Mouse (Mus musculus) lung, embryonic 14.5 days (tissue): ENCODE measurements around the gene Prdx2. TPM values are rescaled to one million over a fixed set of nuclear protein-coding genes. Genes with fewer than 3 reads are reported as not detected.

Experiments used
- ATAC-seq: fragments of 200-750 bp; cut with Nextera tagmentation; 2 replicates; pipeline ENCODE4 v1.8.0; 2017; ENCODE audit warnings: mild to moderate bottlenecking, moderate TSS enrichment, moderate library complexity; ENCODE audit not compliant: insufficient read depth
- DNase-seq: peaks from one replicate; pipeline ENCODE4 v3.0.0-alpha.2; 2015
- H3K27ac ChIP-seq: fragments of 300-500 bp; sonication (generic); 2 replicates; pipeline ENCODE4 v1.5.1; 2014; ENCODE audit warnings: low read depth, mild to moderate bottlenecking, moderate library complexity
- H3K27me3 ChIP-seq: fragments of 300-500 bp; sonication (generic); 2 replicates; pipeline ENCODE4 v1.6.1; 2014; ENCODE audit warnings: low read length, control low read depth; ENCODE audit not compliant: insufficient read depth
- H3K36me3 ChIP-seq: fragments of 300-500 bp; sonication (generic); 2 replicates; pipeline ENCODE4 v1.6.1; 2014; ENCODE audit warnings: control low read depth; ENCODE audit not compliant: insufficient read depth
- H3K4me1 ChIP-seq: fragments of 300-500 bp; sonication (generic); 2 replicates; pipeline ENCODE4 v1.6.1; 2014; ENCODE audit warnings: antibody characterized with exemption, control low read depth; ENCODE audit not compliant: insufficient read depth
- H3K4me2 ChIP-seq: fragments of 300-500 bp; sonication (generic); 2 replicates; pipeline ENCODE4 v1.6.1; 2014; ENCODE audit warnings: mild to moderate bottlenecking
- H3K4me3 ChIP-seq: fragments of 300-500 bp; sonication (generic); 2 replicates; pipeline ENCODE4 v1.5.1; 2014; ENCODE audit warnings: low read depth, low read length
- H3K9ac ChIP-seq: fragments of 300-500 bp; sonication (generic); 2 replicates; pipeline ENCODE4 v1.6.1; 2014
- H3K9me3 ChIP-seq: fragments of 300-500 bp; sonication (generic); 2 replicates; pipeline ENCODE4 v1.6.1; 2016; ENCODE audit warnings: low read depth, low read length, control low read depth
- CTCF ChIP-seq: IDR thresholded peaks from 2 replicates; pipeline ENCODE4 v1.5.1; 2016; ENCODE audit warnings: antibody characterized with exemption, low read depth
- WGBS: fragments of 180-500 bp; shearing (Covaris S2); extraction: QIAGEN DNeasy Blood & Tissue Kit; methylation state at CpG from one replicate; pipeline ENCODE4 v1.1.7; 2014; 5-methylcytosine and 5-hydroxymethylcytosine counted together
- polyA plus RNA-seq: library from polyadenylated mRNA; unstranded; fragments of >200 nt; fragmentation: Nextera tagmentation; extraction: Ambion mirVana; gene quantifications from 2 replicates; pipeline ENCODE4 v1.2.1, GENCODE M21; 2014

Prdx2 gene
- polyA plus RNA-seq, 1 experiment from 2014 or later, result 843 TPM

- Histone ChIP-seq H3K4me2 (peak overlapping the region; percentile 99), H3K4me3 (peak overlapping the region; percentile 37), H3K4me1 (peaks cover 52% of the 10 kb centered on the region), H3K36me3 (peaks cover 3% of the 10 kb centered on the region), H3K9ac (peak overlapping the region; percentile 47), H3K27me3 (peaks cover 5% of the 10 kb centered on the region), H3K27ac (peak overlapping the region; percentile 80), H3K9me3 (no peaks in the 10 kb centered on the region)
- ATAC-seq (peak; percentile 32), DNase-seq (peak; percentile 95)
- WGBS, result 2% methylated on average over 38 of the region's 42 CpGs
- TF ChIP-seq CTCF, result no peak
These were observed 10.4 kb downstream of the Prdx2 start for GRCm38 (mm10) chr8:84979599-84980421.

- 25% methylated on average over 11 of the region's 11 CpGs for WGBS
- peak overlapping the region; percentile 99 for H3K4me2 ChIP-seq
These were observed 11.4 kb downstream of the Prdx2 start for GRCm38 (mm10) chr8:84980622-84981358.

GRCm38 (mm10) chr8:84981644-84982498 is 12.5 kb downstream of the Prdx2 start:
- 73% methylated on average over 15 of the region's 15 CpGs for WGBS
- H3K9ac ChIP-seq, result 0 out of 2 replicates have a peak overlapping the region, but pooled peaks have one; percentile 3
- TF ChIP-seq CTCF, result no peak
- peaks cover 56% of the 10 kb centered on the region for H3K4me1 ChIP-seq
- H3K36me3 ChIP-seq, result no peaks in the 10 kb centered on the region
- ATAC-seq (no peak), DNase-seq (no peak)
- peak overlapping the region; percentile 80 for H3K27ac ChIP-seq
- no peak overlapping the region for H3K4me3 ChIP-seq
- peak overlapping the region; percentile 3 for H3K4me2 ChIP-seq
- no peaks in the 10 kb centered on the region for H3K9me3 ChIP-seq
- peaks cover 4% of the 10 kb centered on the region for H3K27me3 ChIP-seq

More at GRCm38 (mm10) chr8:84980622-84981358, 11.4 kb downstream of the Prdx2 start:
- H3K27me3 ChIP-seq, result peaks cover 5% of the 10 kb centered on the region
- no peaks in the 10 kb centered on the region for H3K9me3 ChIP-seq
- H3K36me3 ChIP-seq, result no peaks in the 10 kb centered on the region
- H3K4me3 ChIP-seq, result no peak overlapping the region; the same call in 1 of the 2 replicates
- peak; percentile 93 for DNase-seq
- H3K27ac ChIP-seq, result peak overlapping the region; percentile 80
- ATAC-seq, result no peak
- peak overlapping the region; percentile 47; the same call in 1 of the 2 replicates for H3K9ac ChIP-seq
- no peak for TF ChIP-seq CTCF
- H3K4me1 ChIP-seq, result peaks cover 56% of the 10 kb centered on the region

- Histone ChIP-seq H3K4me3 (no peak overlapping the region), H3K9ac (0 out of 2 replicates have a peak overlapping the region, but pooled peaks have one; percentile 3), H3K36me3 (no peaks in the 10 kb centered on the region), H3K4me1 (peaks cover 56% of the 10 kb centered on the region), H3K9me3 (no peaks in the 10 kb centered on the region), H3K27ac (peak overlapping the region; percentile 24; the same call in 1 of the 2 replicates), H3K27me3 (no peaks in the 10 kb centered on the region; the same call in 1 of the 2 replicates), H3K4me2 (peak overlapping the region; percentile 3)
- TF ChIP-seq CTCF, result no peak
- WGBS, result 57% methylated on average over 3 of the region's 3 CpGs
- no peak for ATAC-seq
- no peak for DNase-seq
These were observed 13.2 kb downstream of the Prdx2 start for GRCm38 (mm10) chr8:84982499-84983011.

- Histone ChIP-seq H3K27ac (peak overlapping the region; percentile 67), H3K27me3 (no peaks in the 10 kb centered on the region), H3K36me3 (no peaks in the 10 kb centered on the region), H3K4me3 (peak overlapping the region; percentile 52), H3K4me2 (peak overlapping the region; percentile 100), H3K9me3 (no peaks in the 10 kb centered on the region), H3K9ac (peak overlapping the region; percentile 58), H3K4me1 (peaks cover 53% of the 10 kb centered on the region)
- no peak for TF ChIP-seq CTCF
- DNase-seq, result peak; percentile 23
- ATAC-seq, result no peak
- WGBS, result 3% methylated on average over 16 of the region's 16 CpGs
These were observed 15.1 kb downstream of the Prdx2 start for GRCm38 (mm10) chr8:84984294-84985048.
